Mouse (Mus musculus) midbrain, embryonic 10.5 days (tissue): Measurements from ENCODE around the gene Heatr5b. TPM values are rescaled to one million over a fixed set of nuclear protein-coding genes. Genes with fewer than 3 reads are reported as not detected.
A peak's percentile ranks its signal among the peaks of the same experiment; 100 is the strongest.

Source experiments
- DNase-seq: peaks from one replicate; pipeline ENCODE4 v3.0.0-alpha.2; 2017; ENCODE audit warnings: low spot score
- H3K27ac ChIP-seq: fragments of 300-500 bp; sonication (generic); replicated peaks from 2 replicates; pipeline ENCODE4 v1.5.1; 2016; ENCODE audit warnings: mild to moderate bottlenecking
- H3K27me3 ChIP-seq: fragments of 300-500 bp; sonication (generic); 2 replicates; pipeline ENCODE4 v1.6.1; 2016; ENCODE audit warnings: low read depth, mild to moderate bottlenecking; ENCODE audit not compliant: poor library complexity, severe bottlenecking
- H3K36me3 ChIP-seq: fragments of 300-500 bp; sonication (generic); 2 replicates; pipeline ENCODE4 v1.6.1; 2016; ENCODE audit warnings: mild to moderate bottlenecking, moderate library complexity
- H3K4me1 ChIP-seq: fragments of 300-500 bp; sonication (generic); 2 replicates; pipeline ENCODE4 v1.6.1; 2016
- H3K4me3 ChIP-seq: fragments of 300-500 bp; sonication (generic); 2 replicates; pipeline ENCODE4 v1.5.1; 2016; ENCODE audit warnings: mild to moderate bottlenecking, moderate library complexity
- H3K9me3 ChIP-seq: fragments of 300-500 bp; sonication (generic); replicated peaks from 2 replicates; pipeline ENCODE4 v1.6.1; 2016; ENCODE audit warnings: mild to moderate bottlenecking
- WGBS: fragments of 180-500 bp; shearing (Covaris S2); methylation state at CpG from one replicate; pipeline ENCODE4 v1.1.7; 2016; 5-methylcytosine and 5-hydroxymethylcytosine counted together
- polyA plus RNA-seq: library from polyadenylated mRNA; unstranded; fragments of >200 nt; fragmentation: Nextera tagmentation; extraction: Ambion mirVana; gene quantifications from 2 replicates; pipeline ENCODE4 v1.2.1, GENCODE M21; 2016

Gene Heatr5b
- 12.5 and 17.3 TPM in 2 replicates for polyA plus RNA-seq

DNA sequence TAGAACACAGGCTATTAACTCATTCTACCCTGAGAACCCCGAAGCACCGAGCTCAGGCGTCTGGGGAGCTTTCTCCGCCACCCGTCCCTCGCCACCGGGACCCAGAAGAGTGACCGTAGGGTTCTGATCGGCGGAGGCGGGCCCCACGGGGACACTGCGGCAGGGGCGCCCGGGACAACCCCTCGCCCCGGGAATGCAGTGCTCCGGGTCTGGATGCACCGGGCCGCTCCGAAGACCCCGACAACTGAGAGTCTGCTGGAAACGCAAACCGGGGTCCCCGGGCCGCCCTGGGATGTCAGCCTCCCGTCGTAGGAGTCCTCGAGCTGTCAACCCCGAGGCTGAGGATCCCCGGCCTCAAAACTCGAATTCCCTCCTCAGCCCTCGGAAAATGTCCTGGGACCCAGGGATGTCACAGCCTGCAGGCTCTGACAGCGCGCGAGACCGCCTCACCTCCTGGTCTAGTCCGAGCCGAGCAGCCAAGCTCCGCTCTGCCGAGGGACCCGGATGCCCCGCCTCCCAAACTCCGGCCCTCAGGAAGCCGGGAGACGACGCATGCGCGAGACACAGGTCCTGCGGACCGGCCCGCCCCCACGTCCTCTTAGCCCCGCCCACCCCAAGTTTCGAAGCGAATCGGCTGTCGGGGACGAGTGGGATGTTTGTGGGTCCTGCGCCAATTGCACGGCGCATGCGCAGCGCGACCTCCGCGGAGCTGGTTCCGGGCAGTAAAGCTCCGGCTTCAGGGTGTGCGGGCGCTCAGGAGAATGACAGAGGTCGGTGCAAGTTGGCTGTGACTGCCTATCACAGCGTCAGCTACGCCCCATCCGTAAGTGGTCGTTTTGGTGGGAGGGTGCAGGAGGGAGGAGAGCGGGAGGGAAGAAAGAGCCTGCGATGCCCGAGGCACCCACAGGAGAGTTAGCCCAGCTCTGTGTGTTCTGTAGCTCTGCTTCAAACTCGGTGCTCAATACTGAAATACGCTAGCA lies at the start of gene Heatr5b, which contains the start of gene Gpatch11:
Gene Heatr5b (minus strand): TSS at position 509 of the 980 bp plus-strand sequence.
Gene Gpatch11 (plus strand): TSS at position 712 of the 980 bp plus-strand sequence.
- H3K36me3 ChIP-seq: peaks cover 31% of the 10 kb centered on the region
- H3K4me3 ChIP-seq: peak within 1 kb of the TSS; percentile 90
- H3K9me3 ChIP-seq: no peaks in the 10 kb centered on the region
- peak within 1 kb of the TSS; percentile 83 for H3K27ac ChIP-seq
- DNase-seq: peak; percentile 100
- no peaks in the 10 kb centered on the region for H3K27me3 ChIP-seq
- peaks cover 10% of the 10 kb centered on the region for H3K4me1 ChIP-seq
- under 1% methylated on average over 81 of the region's 81 CpGs for WGBS

DNA sequence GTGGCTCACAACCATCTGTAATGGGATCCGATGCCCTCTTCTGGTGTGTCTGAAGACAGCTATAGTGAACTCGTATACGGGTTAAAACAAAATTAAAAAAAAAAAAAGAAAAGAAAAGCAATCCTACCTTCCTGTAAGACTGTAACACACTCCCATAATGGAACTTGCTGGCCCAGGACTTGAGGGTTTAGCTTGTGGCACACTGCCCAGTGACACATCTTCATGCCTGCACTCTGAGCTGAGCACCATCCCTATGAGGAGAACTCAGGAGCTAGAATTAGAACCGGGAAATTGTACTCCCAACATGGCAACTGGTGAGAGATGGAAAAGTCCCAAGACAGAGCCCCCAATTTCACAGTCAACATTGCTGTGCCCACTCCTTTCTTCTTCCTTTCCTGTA lies 48.1 kb upstream of the Heatr5b start:
- Histone ChIP-seq H3K9me3 (no peaks in the 10 kb centered on the region), H3K4me1 (peaks cover 17% of the 10 kb centered on the region), H3K4me3 (no peak overlapping the region), H3K27me3 (no peaks in the 10 kb centered on the region), H3K36me3 (no peaks in the 10 kb centered on the region), H3K27ac (no peak overlapping the region)
- 91% methylated on average over 4 of the region's 4 CpGs for WGBS
- DNase-seq: no peak

- DNase-seq: peak; percentile 81
- Histone ChIP-seq H3K36me3 (0 out of 2 replicates have a peak, but pooled peaks cover 3% of the 10 kb centered on the region), H3K9me3 (no peaks in the 10 kb centered on the region), H3K4me1 (peaks cover 17% of the 10 kb centered on the region), H3K27ac (peak within 1 kb of the TSS; percentile 84), H3K27me3 (no peaks in the 10 kb centered on the region), H3K4me3 (peak within 1 kb of the TSS; percentile 68)
- WGBS: 3% methylated on average over 28 of the region's 28 CpGs
Observed at GRCm38 (mm10) chr17:78882401-78883112, 47.4 kb upstream of the Heatr5b start, which contains the start of gene Eif2ak2. TSS of gene Eif2ak2 (minus strand) at chr17:78882573.

DNA sequence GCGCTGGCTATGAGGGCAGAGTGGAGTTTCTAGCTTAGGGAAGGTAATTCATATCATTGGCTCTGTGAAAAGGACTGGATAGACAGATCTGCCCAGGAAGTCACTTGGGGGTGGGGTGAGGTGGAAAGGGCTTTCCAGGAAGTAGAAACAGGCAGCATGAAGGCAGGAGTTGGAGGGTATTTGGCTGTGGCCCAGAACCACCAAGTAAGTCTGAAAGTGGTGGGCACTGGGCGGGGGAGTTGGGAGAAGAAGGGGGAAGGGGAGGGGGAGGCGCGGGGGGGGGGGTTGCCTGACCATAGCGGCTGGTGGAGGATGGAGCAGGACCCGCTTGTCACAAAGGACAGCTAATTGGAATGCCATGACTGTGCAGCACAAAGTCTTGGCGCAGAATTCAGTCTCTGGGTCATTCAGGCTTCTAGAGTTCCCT lies 46.7 kb upstream of the Heatr5b start:
- Histone ChIP-seq H3K36me3 (0 out of 2 replicates have a peak, but pooled peaks cover 3% of the 10 kb centered on the region), H3K27me3 (no peaks in the 10 kb centered on the region), H3K27ac (peak overlapping the region; percentile 84), H3K4me3 (peak overlapping the region; percentile 68), H3K4me1 (peaks cover 17% of the 10 kb centered on the region), H3K9me3 (no peaks in the 10 kb centered on the region)
- no peak for DNase-seq
- 9% methylated on average over 7 of the region's 7 CpGs for WGBS

DNA sequence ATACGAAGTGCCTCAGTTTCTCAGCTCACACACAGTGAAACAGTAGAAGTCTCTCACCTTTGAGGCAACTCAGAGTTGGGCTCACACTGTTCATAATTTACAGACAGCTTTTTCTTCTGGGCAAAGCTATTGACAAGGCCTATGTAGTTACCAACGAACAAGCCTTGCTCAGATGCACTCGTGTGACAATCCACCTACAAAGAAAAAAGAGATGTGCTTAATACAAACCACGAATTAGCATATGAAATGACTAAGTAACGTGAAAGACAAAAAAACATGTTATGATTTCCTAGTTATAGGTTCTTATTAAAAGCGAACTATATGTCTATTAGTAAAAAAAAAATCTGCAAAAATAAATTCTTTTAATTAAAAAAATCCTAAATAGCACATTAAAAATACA lies 38.7 kb upstream of the Heatr5b start:
- H3K4me1 ChIP-seq: no peaks in the 10 kb centered on the region
- H3K9me3 ChIP-seq: no peaks in the 10 kb centered on the region
- H3K27me3 ChIP-seq: no peaks in the 10 kb centered on the region
- H3K36me3 ChIP-seq: peaks cover 14% of the 10 kb centered on the region; the same call in 1 of the 2 replicates
- DNase-seq: no peak
- no peak overlapping the region for H3K4me3 ChIP-seq
- H3K27ac ChIP-seq: no peak overlapping the region
- WGBS: 91% methylated on average over 6 of the region's 6 CpGs

DNA sequence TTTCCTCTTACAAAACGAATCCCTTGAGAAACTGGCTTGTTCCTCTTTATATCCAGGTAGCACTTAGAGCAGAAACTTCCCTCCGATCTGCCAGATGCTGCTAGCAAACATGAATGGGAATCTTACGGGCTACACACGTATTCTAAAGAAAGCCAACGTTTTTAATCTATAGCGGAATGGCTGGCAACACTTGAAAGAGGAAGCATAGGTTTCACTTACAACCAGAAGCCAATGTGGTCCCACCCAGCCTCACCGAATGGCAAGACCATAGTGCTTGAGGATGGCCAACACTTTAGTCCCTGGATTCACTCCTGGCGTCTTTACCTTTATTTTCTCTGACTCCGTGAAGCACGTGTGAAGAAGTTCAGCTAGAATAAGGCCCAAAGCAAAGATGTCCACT lies 21.1 kb upstream of the Heatr5b start:
- H3K27ac ChIP-seq: no peak overlapping the region

DNA sequence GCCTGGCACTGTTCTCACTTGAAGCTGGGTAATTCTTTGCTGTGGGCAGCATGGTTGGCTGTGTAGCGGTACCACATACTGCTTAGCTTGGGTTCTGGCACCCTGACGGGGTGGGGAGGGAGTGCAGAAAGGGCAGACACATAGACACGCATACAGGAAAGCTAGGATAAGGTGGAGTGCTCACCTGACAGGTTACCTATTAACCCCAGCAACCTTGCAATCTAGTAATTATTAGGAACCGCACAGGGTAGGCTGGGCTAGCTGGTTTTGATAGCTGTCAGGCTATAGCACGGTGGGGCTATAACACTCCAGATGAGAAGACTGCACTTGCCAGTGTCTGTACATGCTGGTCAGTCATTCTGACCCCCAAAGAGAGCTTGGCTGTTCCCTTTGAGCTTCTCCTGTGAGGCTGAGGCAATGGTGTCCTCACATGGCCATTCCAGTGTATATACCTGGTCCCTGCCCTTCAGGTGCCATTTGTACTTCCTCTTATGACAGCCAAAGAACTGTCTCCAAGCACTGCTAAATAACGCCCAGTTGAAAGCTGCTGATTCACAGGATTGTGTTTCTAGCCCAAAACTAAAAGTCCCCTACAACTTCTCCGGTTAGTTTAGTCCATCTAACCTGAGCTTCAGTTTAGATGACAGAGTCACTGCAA lies 7.2 kb upstream of the Heatr5b start:
- no peaks in the 10 kb centered on the region for H3K9me3 ChIP-seq
- no peak overlapping the region for H3K27ac ChIP-seq
- no peaks in the 10 kb centered on the region for H3K4me1 ChIP-seq
- DNase-seq: no peak
- H3K4me3 ChIP-seq: no peak overlapping the region
- H3K36me3 ChIP-seq: peaks cover 89% of the 10 kb centered on the region
- no peaks in the 10 kb centered on the region for H3K27me3 ChIP-seq
- WGBS: 93% methylated on average over 7 of the region's 7 CpGs

More for the DNA sequence above, 21.1 kb upstream of the Heatr5b start:
- Histone ChIP-seq H3K9me3 (no peaks in the 10 kb centered on the region), H3K4me1 (no peaks in the 10 kb centered on the region), H3K27me3 (no peaks in the 10 kb centered on the region), H3K36me3 (peaks cover 32% of the 10 kb centered on the region), H3K4me3 (no peak overlapping the region)
- DNase-seq: no peak
- 90% methylated on average over 10 of the region's 10 CpGs for WGBS

DNA sequence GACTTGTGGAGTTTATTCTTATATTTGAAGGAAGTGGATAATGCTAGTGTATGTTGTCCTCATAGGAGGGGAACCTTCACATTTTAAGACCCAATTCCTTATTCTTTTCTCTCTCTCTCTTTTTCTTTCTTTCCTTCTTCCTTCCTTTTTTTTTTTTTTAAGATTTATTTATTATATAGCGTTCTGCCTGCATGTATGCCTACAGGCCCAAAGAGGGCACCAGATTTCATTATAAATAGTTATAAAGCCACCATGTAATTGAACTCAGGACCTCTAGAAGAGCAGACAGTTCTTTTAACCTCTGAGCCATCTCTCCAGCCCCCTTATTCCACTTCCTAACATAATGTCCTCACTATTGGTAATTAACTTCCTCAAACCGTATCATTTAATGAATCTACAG lies 892 bp upstream of the Heatr5b start:
- Histone ChIP-seq H3K9me3 (no peaks in the 10 kb centered on the region), H3K27me3 (no peaks in the 10 kb centered on the region), H3K4me1 (peaks cover 10% of the 10 kb centered on the region), H3K4me3 (peak overlapping the region; percentile 90), H3K27ac (peak overlapping the region; percentile 83), H3K36me3 (peaks cover 31% of the 10 kb centered on the region)
- 45% methylated on average over 2 of the region's 2 CpGs for WGBS
- no peak for DNase-seq

- WGBS: 94% methylated on average over 13 of the region's 13 CpGs
- DNase-seq: no peak
- peaks cover 78% of the 10 kb centered on the region for H3K36me3 ChIP-seq
- H3K27me3 ChIP-seq: no peaks in the 10 kb centered on the region
- H3K9me3 ChIP-seq: no peaks in the 10 kb centered on the region
- H3K4me1 ChIP-seq: no peaks in the 10 kb centered on the region
- no peak overlapping the region for H3K27ac ChIP-seq
- no peak overlapping the region for H3K4me3 ChIP-seq
Observed at GRCm38 (mm10) chr17:78824346-78824745, 10.8 kb downstream of the Heatr5b start.

- H3K9me3 ChIP-seq: no peaks in the 10 kb centered on the region
- WGBS: 94% methylated on average over 3 of the region's 3 CpGs
Observed at GRCm38 (mm10) chr17:78809582-78809981, 25.6 kb downstream of the Heatr5b start.

GRCm38 (mm10) chr17:78809019-78809418 lies 26.1 kb downstream of the Heatr5b start:
- H3K27me3 ChIP-seq: no peaks in the 10 kb centered on the region
- H3K4me3 ChIP-seq: no peak overlapping the region
- no peak overlapping the region for H3K27ac ChIP-seq
- no peaks in the 10 kb centered on the region for H3K4me1 ChIP-seq
- H3K9me3 ChIP-seq: no peaks in the 10 kb centered on the region
- no peak for DNase-seq
- H3K36me3 ChIP-seq: peaks cover 39% of the 10 kb centered on the region

More at GRCm38 (mm10) chr17:78809582-78809981, 25.6 kb downstream of the Heatr5b start:
- peaks cover 43% of the 10 kb centered on the region for H3K36me3 ChIP-seq
- H3K27me3 ChIP-seq: no peaks in the 10 kb centered on the region
- no peak overlapping the region for H3K27ac ChIP-seq
- no peak overlapping the region for H3K4me3 ChIP-seq
- DNase-seq: no peak
- no peaks in the 10 kb centered on the region for H3K4me1 ChIP-seq

DNA sequence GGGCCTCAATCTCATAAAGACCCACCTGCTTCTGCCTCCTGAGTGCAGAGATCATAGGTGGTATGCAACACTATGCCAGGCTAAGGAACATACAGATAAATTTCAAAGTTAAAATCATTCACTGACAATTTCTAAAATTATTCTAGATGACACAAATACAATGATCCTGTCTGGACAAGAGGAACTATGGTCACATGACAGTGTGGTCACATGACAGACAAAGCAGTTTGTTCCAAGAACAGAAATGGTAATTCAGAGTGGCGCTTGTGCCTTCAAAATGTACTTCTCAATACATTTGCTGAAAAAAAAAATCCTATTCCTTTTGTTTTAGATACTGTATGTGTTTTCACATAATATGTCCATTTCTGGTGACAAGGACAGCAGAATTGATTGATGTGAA lies 37.9 kb downstream of the Heatr5b start:
- 91% methylated on average over 1 of the region's 1 CpGs for WGBS
- peaks cover 66% of the 10 kb centered on the region for H3K36me3 ChIP-seq

More for the DNA sequence above, 37.9 kb downstream of the Heatr5b start:
- Histone ChIP-seq H3K27me3 (no peaks in the 10 kb centered on the region), H3K4me1 (no peaks in the 10 kb centered on the region), H3K27ac (no peak overlapping the region), H3K9me3 (no peaks in the 10 kb centered on the region), H3K4me3 (no peak overlapping the region)
- DNase-seq: no peak
